Mouse (Mus musculus) heart, embryonic 12.5 days (tissue): ENCODE measurements around the gene Exoc3l4. TPM values are rescaled to one million over a fixed set of nuclear protein-coding genes. Genes with fewer than 3 reads are reported as not detected.

ENCODE experiments used
- ATAC-seq: fragments of 200-750 bp; cut with Nextera tagmentation; 2 replicates; pipeline ENCODE4 v1.8.0; 2017; ENCODE audit warnings: moderate TSS enrichment, moderate library complexity; ENCODE audit not compliant: insufficient number of reproducible peaks, low FRiP score
- H3K27ac ChIP-seq: fragments of 300-500 bp; sonication (generic); 2 replicates; pipeline ENCODE4 v1.5.1; 2016; ENCODE audit warnings: mild to moderate bottlenecking, moderate library complexity; ENCODE audit not compliant: poor library complexity, severe bottlenecking
- H3K27me3 ChIP-seq: fragments of 300-500 bp; sonication (generic); replicated peaks from 2 replicates; pipeline ENCODE4 v1.6.1; 2016; ENCODE audit warnings: mild to moderate bottlenecking, moderate library complexity
- H3K36me3 ChIP-seq: fragments of 300-500 bp; sonication (generic); 2 replicates; pipeline ENCODE4 v1.6.1; 2016; ENCODE audit warnings: mild to moderate bottlenecking, moderate library complexity
- H3K4me1 ChIP-seq: fragments of 300-500 bp; sonication (generic); replicated peaks from 2 replicates; pipeline ENCODE4 v1.6.1; 2016; ENCODE audit warnings: mild to moderate bottlenecking
- H3K4me2 ChIP-seq: fragments of 300-500 bp; sonication (generic); 2 replicates; pipeline ENCODE4 v1.6.1; 2016; ENCODE audit warnings: mild to moderate bottlenecking, moderate library complexity
- H3K4me3 ChIP-seq: fragments of 300-500 bp; sonication (generic); 2 replicates; pipeline ENCODE4 v1.5.1; 2016; ENCODE audit warnings: mild to moderate bottlenecking
- H3K9ac ChIP-seq: fragments of 300-500 bp; sonication (generic); 2 replicates; pipeline ENCODE4 v1.6.1; 2016; ENCODE audit warnings: mild to moderate bottlenecking, moderate library complexity
- H3K9me3 ChIP-seq: fragments of 300-500 bp; sonication (generic); replicated peaks from 2 replicates; pipeline ENCODE4 v1.6.1; 2016; ENCODE audit warnings: mild to moderate bottlenecking, moderate library complexity
- WGBS: fragments of 180-500 bp; shearing (Covaris S2); methylation state at CpG from one replicate; pipeline ENCODE4 v1.1.7; 2016; 5-methylcytosine and 5-hydroxymethylcytosine counted together
- polyA plus RNA-seq: library from polyadenylated mRNA; unstranded; fragments of >200 nt; fragmentation: Nextera tagmentation; extraction: Ambion mirVana; gene quantifications from 2 replicates; pipeline ENCODE4 v1.2.1, GENCODE M21; 2016

The Exoc3l4 gene
- polyA plus RNA-seq, 1 experiment from 2014 or later: 8.5 TPM

DNA sequence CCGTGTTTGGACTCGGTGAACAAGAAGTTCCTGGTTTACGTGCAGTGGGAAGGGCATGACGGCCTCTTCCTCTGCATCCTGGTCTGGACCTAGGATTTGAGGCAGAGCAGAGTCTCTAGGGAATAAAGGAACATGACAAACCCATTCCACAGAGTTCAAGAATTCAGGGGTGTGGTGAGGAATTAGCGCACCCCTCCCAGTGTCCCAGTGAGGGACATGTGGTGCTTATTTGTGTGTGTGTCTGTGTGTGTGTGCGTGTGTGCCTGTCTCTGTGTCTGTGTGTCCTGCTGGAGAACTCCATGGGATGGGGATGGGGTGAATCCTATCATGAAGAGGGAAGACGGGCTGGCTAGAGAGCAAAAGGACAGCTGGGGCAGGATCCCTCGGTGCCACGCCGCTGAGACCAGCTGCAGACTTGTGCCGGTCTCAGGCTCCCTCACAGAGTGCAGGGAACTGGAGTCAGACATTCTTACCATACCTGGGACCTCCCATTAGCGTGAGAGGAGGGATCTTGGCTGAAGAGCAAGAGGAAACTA is 38.6 kb downstream of the Exoc3l4 start:
- H3K9ac ChIP-seq: no peak overlapping the region
- no peak for ATAC-seq
- H3K4me3 ChIP-seq: no peak overlapping the region
- peaks cover 26% of the 10 kb centered on the region for H3K4me1 ChIP-seq
- no peaks in the 10 kb centered on the region for H3K36me3 ChIP-seq
- peaks cover 72% of the 10 kb centered on the region for H3K27me3 ChIP-seq
- no peak overlapping the region for H3K4me2 ChIP-seq
- H3K27ac ChIP-seq: no peak overlapping the region
- 48% methylated on average over 12 of the region's 12 CpGs for WGBS
- no peaks in the 10 kb centered on the region for H3K9me3 ChIP-seq

DNA sequence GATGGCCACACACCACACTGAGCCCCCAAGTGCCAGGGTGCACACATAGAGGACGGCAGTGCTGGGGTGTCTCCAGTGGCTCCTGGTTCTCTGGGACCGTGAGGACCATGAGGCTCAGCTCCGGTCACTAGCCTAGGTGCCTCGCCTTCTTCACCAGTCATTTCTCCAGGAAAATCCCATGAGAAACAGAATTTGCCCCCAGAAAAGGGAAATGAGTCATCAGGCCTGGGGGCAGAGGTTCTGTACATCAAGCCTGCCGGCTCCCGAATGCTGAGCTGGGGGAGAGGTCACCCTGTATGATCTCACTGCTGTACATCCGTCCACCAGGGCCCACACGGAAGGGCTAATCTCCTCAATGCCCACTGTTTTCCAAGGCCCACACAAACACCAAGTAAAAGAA is 39.0 kb downstream of the Exoc3l4 start:
- Histone ChIP-seq H3K27me3 (peaks cover 70% of the 10 kb centered on the region), H3K4me3 (no peak overlapping the region), H3K4me2 (no peak overlapping the region), H3K9me3 (no peaks in the 10 kb centered on the region), H3K36me3 (no peaks in the 10 kb centered on the region), H3K27ac (no peak overlapping the region), H3K4me1 (peaks cover 24% of the 10 kb centered on the region), H3K9ac (no peak overlapping the region)
- ATAC-seq: no peak
- 46% methylated on average over 8 of the region's 8 CpGs for WGBS

DNA sequence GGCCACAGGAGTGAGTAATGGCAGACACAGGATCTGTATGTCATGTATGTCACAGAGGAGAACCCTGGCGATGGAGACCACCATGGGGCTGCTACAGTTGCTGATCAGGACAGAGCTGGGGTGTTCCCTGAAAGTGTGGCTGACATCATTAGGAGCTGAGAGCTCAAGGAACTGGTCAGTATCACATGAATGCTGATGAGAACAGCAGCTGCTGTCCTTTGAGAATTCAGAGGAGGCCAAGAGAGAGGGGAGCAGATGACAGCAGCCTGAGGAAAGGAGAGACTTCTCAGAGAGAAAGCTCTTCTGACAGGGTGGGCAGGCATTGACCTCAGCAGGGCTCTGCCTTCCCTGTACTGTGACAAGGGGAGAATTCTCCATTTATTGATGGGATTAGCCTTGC is 40.9 kb downstream of the Exoc3l4 start:
- H3K4me2 ChIP-seq: no peak overlapping the region
- ATAC-seq: no peak
- H3K27me3 ChIP-seq: peaks cover 52% of the 10 kb centered on the region
- WGBS: 80% methylated on average over 1 of the region's 1 CpGs
- no peaks in the 10 kb centered on the region for H3K36me3 ChIP-seq
- H3K27ac ChIP-seq: no peak overlapping the region
- H3K4me1 ChIP-seq: peaks cover 34% of the 10 kb centered on the region
- no peak overlapping the region for H3K4me3 ChIP-seq
- H3K9ac ChIP-seq: no peak overlapping the region
- no peaks in the 10 kb centered on the region for H3K9me3 ChIP-seq

DNA sequence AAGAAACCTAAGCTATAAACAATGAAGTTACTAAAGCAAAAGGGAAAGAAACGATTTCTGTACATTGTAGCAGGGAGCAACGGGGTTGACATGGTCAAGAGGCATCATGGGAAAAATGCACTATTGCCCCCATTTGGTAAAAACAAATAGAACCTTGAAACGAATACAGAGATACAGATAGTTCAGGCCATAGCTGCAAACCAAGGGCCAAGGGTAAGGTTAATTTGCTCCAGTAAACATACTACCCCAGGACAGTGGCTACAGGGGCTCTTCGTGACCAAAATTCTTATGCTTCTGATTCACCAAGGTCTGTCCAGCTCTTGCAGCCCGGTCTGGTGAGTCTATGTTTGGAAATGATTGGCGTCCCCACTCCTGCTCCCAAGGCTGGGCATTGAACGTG is 46.8 kb downstream of the Exoc3l4 start:
- 74% methylated on average over 7 of the region's 7 CpGs for WGBS
- peaks cover 24% of the 10 kb centered on the region for H3K27me3 ChIP-seq
- no peak for ATAC-seq

DNA sequence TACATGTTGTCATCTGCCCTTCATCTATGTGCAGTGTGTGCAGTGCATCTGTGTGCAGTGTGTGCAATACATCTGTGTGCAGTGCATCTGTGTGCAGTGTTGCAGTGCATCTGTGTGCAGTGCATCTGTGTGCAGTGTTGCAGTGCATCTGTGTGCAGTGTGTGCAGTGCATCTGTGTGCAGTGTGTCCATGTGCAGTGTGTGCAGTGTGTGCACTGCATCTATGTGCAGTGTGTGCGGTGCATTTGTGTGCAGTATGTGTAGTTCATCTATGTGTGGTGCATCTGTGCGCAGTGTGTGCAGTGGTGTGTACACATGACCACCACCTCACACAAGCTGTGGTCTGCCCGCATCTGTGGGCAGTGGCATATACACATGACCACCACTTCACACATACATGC is 49.6 kb downstream of the Exoc3l4 start:
- peaks cover 17% of the 10 kb centered on the region; the same call in 1 of the 2 replicates for H3K27me3 ChIP-seq
- H3K36me3 ChIP-seq: no peaks in the 10 kb centered on the region
- H3K4me3 ChIP-seq: no peak overlapping the region
- H3K9ac ChIP-seq: no peak overlapping the region
- H3K9me3 ChIP-seq: no peaks in the 10 kb centered on the region
- WGBS: 97% methylated on average over 3 of the region's 3 CpGs
- no peak for ATAC-seq
- no peak overlapping the region for H3K4me2 ChIP-seq
- peaks cover 6% of the 10 kb centered on the region for H3K4me1 ChIP-seq
- H3K27ac ChIP-seq: no peak overlapping the region

More for the DNA sequence above, 46.8 kb downstream of the Exoc3l4 start:
- H3K4me2 ChIP-seq: no peak overlapping the region
- no peak overlapping the region for H3K9ac ChIP-seq
- H3K36me3 ChIP-seq: no peaks in the 10 kb centered on the region
- H3K27ac ChIP-seq: no peak overlapping the region
- H3K4me3 ChIP-seq: no peak overlapping the region
- H3K4me1 ChIP-seq: peaks cover 14% of the 10 kb centered on the region
- H3K9me3 ChIP-seq: no peaks in the 10 kb centered on the region

DNA sequence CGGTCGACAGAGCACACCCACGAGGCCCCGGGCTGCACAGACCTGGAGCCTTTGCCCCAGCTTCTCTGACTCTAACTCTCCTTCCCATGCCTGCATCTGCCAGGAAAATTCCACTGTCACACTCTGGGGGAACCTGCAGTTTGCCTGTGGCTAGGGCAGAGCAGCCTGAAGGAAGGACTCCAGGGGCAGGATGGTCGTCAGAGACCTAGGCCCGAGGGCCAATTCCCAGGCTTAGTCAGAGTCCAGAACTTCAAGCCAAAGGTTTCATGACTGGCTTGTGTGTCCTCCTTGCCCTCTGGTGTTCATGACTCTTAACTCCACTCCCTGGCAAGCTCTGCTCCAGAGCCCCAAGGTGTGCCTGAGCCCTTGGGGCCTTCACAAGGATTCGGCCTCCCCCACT is 51.4 kb downstream of the Exoc3l4 start:
- H3K9ac ChIP-seq: no peak overlapping the region
- peaks cover 17% of the 10 kb centered on the region; the same call in 1 of the 2 replicates for H3K27me3 ChIP-seq
- H3K27ac ChIP-seq: no peak overlapping the region
- no peak overlapping the region for H3K4me2 ChIP-seq
- H3K36me3 ChIP-seq: no peaks in the 10 kb centered on the region
- 72% methylated on average over 7 of the region's 7 CpGs for WGBS
- no peaks in the 10 kb centered on the region for H3K4me1 ChIP-seq
- no peak for ATAC-seq
- H3K9me3 ChIP-seq: no peaks in the 10 kb centered on the region
- no peak overlapping the region for H3K4me3 ChIP-seq

DNA sequence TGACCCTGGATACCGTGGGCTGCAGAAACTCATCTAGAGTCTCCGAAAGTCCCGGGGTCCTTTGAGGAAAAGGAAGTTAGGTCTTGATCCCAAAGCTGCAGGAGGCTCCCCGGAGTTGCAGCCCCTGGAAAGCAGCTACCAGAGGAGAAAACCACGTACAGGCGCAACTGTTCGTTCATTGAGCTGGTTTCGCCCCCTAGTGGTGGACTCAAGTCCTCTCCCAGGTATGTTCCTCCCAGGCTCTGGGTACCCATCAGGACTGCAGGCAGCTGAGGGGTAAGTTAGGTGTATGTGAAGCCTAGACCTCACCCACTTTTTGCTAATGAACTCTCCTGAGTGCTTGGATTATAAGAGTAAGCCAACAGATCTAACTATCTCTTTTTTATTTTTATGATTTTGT is 52.7 kb downstream of the Exoc3l4 start:
- Histone ChIP-seq H3K9me3 (no peaks in the 10 kb centered on the region), H3K9ac (no peak overlapping the region), H3K4me1 (no peaks in the 10 kb centered on the region), H3K4me3 (no peak overlapping the region), H3K36me3 (no peaks in the 10 kb centered on the region), H3K4me2 (no peak overlapping the region), H3K27me3 (peaks cover 23% of the 10 kb centered on the region; the same call in 1 of the 2 replicates), H3K27ac (no peak overlapping the region)
- no peak for ATAC-seq
- 11% methylated on average over 8 of the region's 8 CpGs for WGBS

DNA sequence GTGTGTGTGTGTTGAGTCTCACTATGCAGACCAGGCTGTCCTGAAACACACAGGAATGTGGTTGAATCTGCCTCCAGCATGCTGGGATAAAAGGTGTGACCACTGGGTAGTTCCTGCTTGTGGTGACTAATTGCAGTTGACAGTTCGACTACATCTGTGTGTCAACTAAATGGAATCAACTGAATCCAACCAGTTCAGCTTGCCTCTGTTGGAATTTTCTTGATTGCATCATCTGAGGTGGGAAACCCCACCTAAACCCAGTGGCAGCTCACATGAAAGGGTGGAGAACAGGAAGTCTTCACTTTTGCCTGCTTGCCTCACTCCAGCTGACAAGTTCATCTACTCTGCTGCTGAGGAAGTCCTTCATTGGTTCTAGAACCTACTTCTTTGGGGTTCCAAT is 54.3 kb downstream of the Exoc3l4 start:
- Histone ChIP-seq H3K36me3 (no peaks in the 10 kb centered on the region), H3K9ac (no peak overlapping the region), H3K27ac (no peak overlapping the region), H3K4me1 (no peaks in the 10 kb centered on the region), H3K9me3 (no peaks in the 10 kb centered on the region), H3K4me2 (no peak overlapping the region), H3K27me3 (peaks cover 18% of the 10 kb centered on the region; the same call in 1 of the 2 replicates), H3K4me3 (no peak overlapping the region)
- no peak for ATAC-seq
- WGBS: 68% methylated on average over 1 of the region's 1 CpGs

DNA sequence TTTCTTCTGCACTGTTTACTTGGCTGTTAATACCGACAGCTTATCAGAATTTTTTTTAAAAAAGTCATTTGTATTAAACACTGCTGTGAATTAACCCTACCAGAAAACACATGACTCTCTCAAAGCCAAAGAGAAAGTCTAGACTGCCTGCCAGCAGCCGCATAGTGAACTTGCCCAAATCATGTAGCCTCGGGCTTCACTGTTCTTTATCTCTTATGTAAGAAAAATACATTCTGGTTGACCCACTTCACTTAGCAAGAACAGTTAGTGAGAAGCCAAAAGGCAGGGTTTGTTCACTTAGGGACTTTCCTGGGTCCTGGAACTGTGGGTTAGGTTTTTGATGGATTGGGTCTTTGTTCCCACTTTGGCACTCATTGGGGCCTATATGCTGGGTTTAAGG is 54.9 kb downstream of the Exoc3l4 start:
- Histone ChIP-seq H3K9ac (no peak overlapping the region), H3K27ac (no peak overlapping the region), H3K4me1 (no peaks in the 10 kb centered on the region), H3K36me3 (no peaks in the 10 kb centered on the region), H3K9me3 (0 out of 2 replicates have a peak, but pooled peaks cover under 1% of the 10 kb centered on the region), H3K4me2 (no peak overlapping the region), H3K27me3 (peaks cover 12% of the 10 kb centered on the region; the same call in 1 of the 2 replicates), H3K4me3 (no peak overlapping the region)
- no peak for ATAC-seq
- WGBS: 62% methylated on average over 3 of the region's 3 CpGs

DNA sequence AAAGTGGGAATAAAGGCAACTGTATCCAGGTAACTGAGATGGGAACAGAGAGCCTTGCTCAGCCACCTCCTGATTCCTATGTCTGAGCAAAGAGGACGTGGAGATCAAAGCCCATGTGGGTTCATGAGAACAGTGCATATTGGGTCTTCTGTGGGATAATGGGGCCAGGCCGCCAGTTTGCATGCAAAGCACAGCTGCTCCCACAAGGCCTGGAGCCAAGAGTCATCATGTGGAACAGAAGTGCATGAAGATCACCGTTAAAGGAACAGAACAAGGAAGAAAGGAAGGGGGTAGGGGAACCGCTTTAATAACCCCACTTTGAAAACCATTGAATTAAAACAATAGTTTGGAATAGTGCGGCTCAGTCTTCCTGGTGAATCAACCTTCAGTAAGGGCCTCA is 56.1 kb downstream of the Exoc3l4 start:
- WGBS: 80% methylated on average over 5 of the region's 5 CpGs
- H3K9ac ChIP-seq: no peak overlapping the region
- no peak overlapping the region for H3K4me2 ChIP-seq
- no peak for ATAC-seq
- no peak overlapping the region for H3K4me3 ChIP-seq
- no peak overlapping the region for H3K27ac ChIP-seq
- H3K9me3 ChIP-seq: peaks cover 8% of the 10 kb centered on the region; the same call in 1 of the 2 replicates
- no peaks in the 10 kb centered on the region for H3K36me3 ChIP-seq
- peaks cover 15% of the 10 kb centered on the region for H3K27me3 ChIP-seq
- no peaks in the 10 kb centered on the region for H3K4me1 ChIP-seq

DNA sequence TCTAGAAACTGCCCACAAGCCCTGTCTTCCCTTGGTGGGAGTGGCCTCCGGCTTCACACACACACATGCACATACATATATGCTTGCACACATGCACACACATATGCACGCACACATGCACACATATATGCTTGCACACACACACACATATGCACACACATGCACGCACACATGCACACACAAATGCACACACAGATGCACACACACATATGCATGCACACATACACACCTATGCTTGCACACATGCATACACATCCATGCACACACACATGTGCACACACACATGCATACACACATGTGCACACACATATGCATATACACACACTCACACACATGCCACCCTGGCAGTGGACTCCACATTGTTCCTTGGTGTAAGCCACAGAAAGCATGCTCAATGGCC is 57.6 kb downstream of the Exoc3l4 start:
- no peak overlapping the region for H3K27ac ChIP-seq
- H3K36me3 ChIP-seq: no peaks in the 10 kb centered on the region
- H3K9me3 ChIP-seq: peaks cover 9% of the 10 kb centered on the region; the same call in 1 of the 2 replicates
- H3K4me1 ChIP-seq: no peaks in the 10 kb centered on the region
- peaks cover 20% of the 10 kb centered on the region for H3K27me3 ChIP-seq
- WGBS: 83% methylated on average over 3 of the region's 3 CpGs
- no peak overlapping the region for H3K9ac ChIP-seq
- H3K4me3 ChIP-seq: no peak overlapping the region
- no peak for ATAC-seq
- no peak overlapping the region for H3K4me2 ChIP-seq
